Mouse (Mus musculus): ENCODE data around the gene Oca2.

GRCm38 (mm10) chr7:56201483-56202218, 37.9 kb upstream of the Oca2 start:
- no peak for TF ChIP-seq CTCF (IDR thresholded peaks at IDR 0.05; ENCODE audit: insufficient read depth, low read length)
- no peak for TF ChIP-seq POLR2A (IDR thresholded peaks at IDR 0.05; ENCODE audit: borderline replicate concordance, extremely low read depth, low read depth, low read length)
